Mouse (Mus musculus) stomach, postnatal 0 days (tissue): Measurements from ENCODE around the gene Ryr2. TPM values are rescaled to one million over a fixed set of nuclear protein-coding genes. Genes with fewer than 3 reads are reported as not detected.

ENCODE experiments used
- ATAC-seq: fragments of 200-750 bp; cut with Nextera tagmentation; 2 replicates; pipeline ENCODE4 v1.8.0; 2017; ENCODE audit not compliant: low FRiP score, low TSS enrichment
- DNase-seq: peaks from one replicate; pipeline ENCODE4 v3.0.0-alpha.2; 2016; ENCODE audit warnings: low spot score
- H3K27ac ChIP-seq: fragments of 300-500 bp; sonication (generic); replicated peaks from 2 replicates; pipeline ENCODE4 v1.5.1; 2014; ENCODE audit warnings: mild to moderate bottlenecking, control low read depth
- H3K27me3 ChIP-seq: fragments of 300-500 bp; sonication (generic); 2 replicates; pipeline ENCODE4 v1.6.1; 2014; ENCODE audit warnings: low read length; ENCODE audit not compliant: control insufficient read depth, insufficient read depth
- H3K36me3 ChIP-seq: fragments of 300-500 bp; sonication (generic); 2 replicates; pipeline ENCODE4 v1.6.1; 2014; ENCODE audit warnings: low read length, mixed read lengths; ENCODE audit not compliant: control insufficient read depth, insufficient read depth
- H3K4me1 ChIP-seq: fragments of 300-500 bp; sonication (generic); replicated peaks from 2 replicates; pipeline ENCODE4 v1.6.1; 2014; ENCODE audit warnings: antibody characterized with exemption; ENCODE audit not compliant: control insufficient read depth, insufficient read depth
- H3K4me2 ChIP-seq: fragments of 300-500 bp; sonication (generic); replicated peaks from 2 replicates; pipeline ENCODE4 v1.6.1; 2014; ENCODE audit warnings: low read depth, mild to moderate bottlenecking, control low read depth, moderate library complexity
- H3K4me3 ChIP-seq: fragments of 300-500 bp; sonication (generic); 2 replicates; pipeline ENCODE4 v1.5.1; 2014; ENCODE audit warnings: low read depth, low read length, control low read depth
- H3K9ac ChIP-seq: fragments of 300-500 bp; sonication (generic); 2 replicates; pipeline ENCODE4 v1.6.1; 2014; ENCODE audit warnings: mild to moderate bottlenecking, low read length, control low read depth, mixed read lengths
- H3K9me3 ChIP-seq: fragments of 300-500 bp; sonication (generic); 2 replicates; pipeline ENCODE4 v1.6.1; 2016; ENCODE audit warnings: low read length; ENCODE audit not compliant: control insufficient read depth
- CTCF ChIP-seq: IDR thresholded peaks from 2 replicates; pipeline ENCODE4 v1.5.1; 2016; ENCODE audit warnings: antibody characterized with exemption, low read depth, mild to moderate bottlenecking, moderate library complexity
- EP300 ChIP-seq: optimal IDR thresholded peaks from 2 replicates; pipeline ENCODE3; 2016; ENCODE audit warnings: antibody characterized with exemption
- WGBS: fragments of 180-500 bp; shearing (Covaris S2); extraction: QIAGEN DNeasy Blood & Tissue Kit; methylation state at CpG from one replicate; pipeline ENCODE4 v1.1.7; 2014; 5-methylcytosine and 5-hydroxymethylcytosine counted together
- polyA plus RNA-seq: library from polyadenylated mRNA; unstranded; fragments of >200 nt; fragmentation: Nextera tagmentation; extraction: Ambion mirVana; gene quantifications from 2 replicates; pipeline ENCODE4 v1.2.1, GENCODE M21; 2015

Ryr2 gene
- polyA plus RNA-seq, 1 experiment from 2014 or later = 0.61 TPM

GRCm38 (mm10) chr13:11902856-11903255 is 203.9 kb downstream of the Ryr2 start:
- Histone ChIP-seq H3K9me3 (no peaks in the 10 kb centered on the region), H3K27me3 (no peaks in the 10 kb centered on the region), H3K4me3 (no peak overlapping the region), H3K4me1 (no peaks in the 10 kb centered on the region), H3K36me3 (no peaks in the 10 kb centered on the region), H3K27ac (no peak overlapping the region), H3K9ac (no peak overlapping the region), H3K4me2 (no peak overlapping the region)
- WGBS = 59% methylated on average over 6 of the region's 6 CpGs
- no peak for ATAC-seq
- TF ChIP-seq EP300 (no peak), CTCF (no peak)
- no peak for DNase-seq

GRCm38 (mm10) chr13:11900631-11901030 is 206.1 kb downstream of the Ryr2 start:
- TF ChIP-seq CTCF (no peak), EP300 (no peak)
- DNase-seq (no peak), ATAC-seq (no peak)
- Histone ChIP-seq H3K9me3 (no peaks in the 10 kb centered on the region), H3K4me1 (no peaks in the 10 kb centered on the region), H3K36me3 (no peaks in the 10 kb centered on the region), H3K4me3 (no peak overlapping the region), H3K4me2 (no peak overlapping the region), H3K27ac (no peak overlapping the region), H3K27me3 (no peaks in the 10 kb centered on the region), H3K9ac (no peak overlapping the region)
- 69% methylated on average over 2 of the region's 2 CpGs for WGBS

- no peak for ATAC-seq
- 62% methylated on average over 1 of the region's 1 CpGs for WGBS
- TF ChIP-seq EP300 (no peak), CTCF (no peak)
Measured at GRCm38 (mm10) chr13:11895631-11896030, 211.1 kb downstream of the Ryr2 start.

GRCm38 (mm10) chr13:11891739-11892138 is 215.0 kb downstream of the Ryr2 start:
- Histone ChIP-seq H3K36me3 (no peaks in the 10 kb centered on the region), H3K9ac (no peak overlapping the region), H3K4me2 (no peak overlapping the region), H3K4me1 (no peaks in the 10 kb centered on the region), H3K27ac (no peak overlapping the region), H3K27me3 (no peaks in the 10 kb centered on the region), H3K4me3 (no peak overlapping the region), H3K9me3 (no peaks in the 10 kb centered on the region)
- DNase-seq (no peak), ATAC-seq (no peak)
- WGBS = 93% methylated on average over 3 of the region's 3 CpGs
- no peak for TF ChIP-seq EP300
- TF ChIP-seq CTCF = no peak

More at GRCm38 (mm10) chr13:11895631-11896030, 211.1 kb downstream of the Ryr2 start:
- H3K4me3 ChIP-seq = no peak overlapping the region
- no peaks in the 10 kb centered on the region for H3K9me3 ChIP-seq
- no peak overlapping the region for H3K27ac ChIP-seq
- H3K27me3 ChIP-seq = no peaks in the 10 kb centered on the region
- H3K9ac ChIP-seq = no peak overlapping the region
- no peaks in the 10 kb centered on the region for H3K4me1 ChIP-seq
- no peak for DNase-seq
- no peaks in the 10 kb centered on the region for H3K36me3 ChIP-seq
- H3K4me2 ChIP-seq = no peak overlapping the region

- DNase-seq (no peak), ATAC-seq (no peak)
- H3K4me1 ChIP-seq = no peaks in the 10 kb centered on the region
- H3K27me3 ChIP-seq = no peaks in the 10 kb centered on the region
- WGBS = 58% methylated on average over 3 of the region's 3 CpGs
- H3K9ac ChIP-seq = no peak overlapping the region
- H3K4me3 ChIP-seq = no peak overlapping the region
- no peaks in the 10 kb centered on the region for H3K9me3 ChIP-seq
- no peaks in the 10 kb centered on the region for H3K36me3 ChIP-seq
- no peak overlapping the region for H3K4me2 ChIP-seq
- H3K27ac ChIP-seq = no peak overlapping the region
- TF ChIP-seq CTCF = no peak
- no peak for TF ChIP-seq EP300
Measured at GRCm38 (mm10) chr13:11891115-11891514, 215.6 kb downstream of the Ryr2 start.

- no peak overlapping the region for H3K9ac ChIP-seq
Measured at GRCm38 (mm10) chr13:11884175-11884574, 222.6 kb downstream of the Ryr2 start.

More at GRCm38 (mm10) chr13:11884175-11884574, 222.6 kb downstream of the Ryr2 start:
- TF ChIP-seq CTCF (no peak), EP300 (no peak)
- H3K4me2 ChIP-seq = no peak overlapping the region
- ATAC-seq (no peak), DNase-seq (no peak)
- 80% methylated on average over 3 of the region's 3 CpGs for WGBS
- no peak overlapping the region for H3K27ac ChIP-seq
- no peaks in the 10 kb centered on the region for H3K4me1 ChIP-seq
- H3K36me3 ChIP-seq = no peaks in the 10 kb centered on the region
- H3K27me3 ChIP-seq = no peaks in the 10 kb centered on the region
- no peak overlapping the region for H3K4me3 ChIP-seq
- H3K9me3 ChIP-seq = no peaks in the 10 kb centered on the region
